Mouse (Mus musculus): ENCODE results near the gene Gna15. TPM values are rescaled to one million over a fixed set of nuclear protein-coding genes. Genes with fewer than 3 reads are reported as not detected.
A peak's percentile ranks its signal among the peaks of the same experiment; 100 is the strongest.

Gene Gna15
- total and polyA plus RNA-seq, 3 experiments = 1.1 to 1.5 (median 1.2) TPM

- Histone ChIP-seq H3K27ac (no peak overlapping the region), H3K27me3 (ENCODE audit: control insufficient read depth, insufficient read depth, low read length) (no peaks in the 10 kb centered on the region), H3K36me3 (ENCODE audit: control insufficient read depth, insufficient read depth, low read length) (no peaks in the 10 kb centered on the region), H3K79me2 (replicated peaks; ENCODE audit: control insufficient read depth, insufficient read depth, low read length) (peaks cover 4% of the 10 kb centered on the region), H3K4me3 (no peak overlapping the region), H3K4me1 (ENCODE audit: control insufficient read depth, insufficient read depth, low read length) (peaks cover 2% of the 10 kb centered on the region), H3K9ac (ENCODE audit: low read depth, low read length) (no peak overlapping the region)
- intact Hi-C loops (cut with DNase I) = loop anchor here (10.0 kb wide), 1 partner anchor 590 kb away; the partner anchor contains the start of gene Timm13
- TF ChIP-seq CTCF (IDR thresholded peaks at IDR 0.05) (no peak), EP300 (IDR thresholded peaks at IDR 0.05; ENCODE audit: insufficient read depth, low read depth, low read length) (no peak), POLR2A (IDR thresholded peaks at IDR 0.05; ENCODE audit: insufficient read depth, low read depth, low read length) (no peak)
- peak in 1 of 2 experiments; percentile 21 for DNase-seq
- 77% methylated on average over 11 of the region's 11 CpGs for WGBS
Observed at GRCm38 (mm10) chr10:81494260-81495041, 29.6 kb downstream of the Gna15 start.

DNA sequence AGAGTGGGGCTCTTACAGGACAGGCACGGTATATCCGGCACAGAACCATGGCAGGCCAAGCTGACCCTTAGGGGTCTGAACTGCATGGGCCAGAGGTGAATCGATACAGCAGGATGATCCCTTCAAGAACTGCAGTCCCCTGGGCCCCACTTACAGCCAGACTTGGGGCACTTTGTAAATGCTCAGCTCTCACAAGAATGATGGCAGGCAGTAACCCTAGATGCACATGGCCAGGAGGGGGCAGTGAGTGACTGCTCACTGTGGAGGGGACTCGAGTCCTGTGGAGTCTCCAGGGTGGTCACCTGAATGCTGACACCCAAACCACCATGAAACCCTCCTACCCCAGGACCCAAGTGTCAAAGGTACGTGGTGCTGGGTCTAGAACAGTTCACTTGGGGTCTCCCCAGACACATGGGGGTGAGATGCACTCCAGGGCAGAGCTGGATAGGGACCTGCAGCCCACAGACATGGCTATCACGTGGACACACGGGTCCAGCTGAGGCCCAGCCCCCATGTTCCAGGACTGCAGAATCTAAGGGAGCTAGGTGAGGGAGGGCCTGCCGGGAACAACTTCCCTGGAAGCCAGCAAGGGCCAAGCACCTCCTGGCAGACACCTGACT is 30.3 kb downstream of the Gna15 start:
- no peaks in the 10 kb centered on the region for H3K27me3 ChIP-seq (ENCODE audit: control insufficient read depth, insufficient read depth, low read length)
- no peak for DNase-seq
- H3K36me3 ChIP-seq (ENCODE audit: control insufficient read depth, insufficient read depth, low read length) = no peaks in the 10 kb centered on the region
- WGBS = 69% methylated on average over 8 of the region's 8 CpGs
- intact Hi-C loops (cut with DNase I) = loop anchor here (10.0 kb wide), 1 partner anchor 589 kb away; the partner anchor contains the start of gene Timm13
- H3K4me3 ChIP-seq = no peak overlapping the region
- H3K4me1 ChIP-seq (ENCODE audit: control insufficient read depth, insufficient read depth, low read length) = peaks cover 2% of the 10 kb centered on the region; the same call in 1 of the 2 replicates
- H3K9ac ChIP-seq (ENCODE audit: low read depth, low read length) = no peak overlapping the region
- no peak overlapping the region for H3K27ac ChIP-seq
- peaks cover 4% of the 10 kb centered on the region for H3K79me2 ChIP-seq (replicated peaks; ENCODE audit: control insufficient read depth, insufficient read depth, low read length)
- TF ChIP-seq POLR2A (IDR thresholded peaks at IDR 0.05; ENCODE audit: insufficient read depth, low read depth, low read length) (no peak), EP300 (IDR thresholded peaks at IDR 0.05; ENCODE audit: insufficient read depth, low read depth, low read length) (no peak), CTCF (IDR thresholded peaks at IDR 0.05) (peak; percentile 22; the same call in 1 of the 2 replicates)

- DNase-seq = peak in 1 of 2 experiments; percentile 15
- H3K4me3 ChIP-seq = no peak overlapping the region
- intact Hi-C loops (cut with DNase I) = loop anchor here (10.0 kb wide), 1 partner anchor 588 kb away; the partner anchor contains the start of gene Timm13
Observed at GRCm38 (mm10) chr10:81492606-81493240, 31.3 kb downstream of the Gna15 start.

DNA sequence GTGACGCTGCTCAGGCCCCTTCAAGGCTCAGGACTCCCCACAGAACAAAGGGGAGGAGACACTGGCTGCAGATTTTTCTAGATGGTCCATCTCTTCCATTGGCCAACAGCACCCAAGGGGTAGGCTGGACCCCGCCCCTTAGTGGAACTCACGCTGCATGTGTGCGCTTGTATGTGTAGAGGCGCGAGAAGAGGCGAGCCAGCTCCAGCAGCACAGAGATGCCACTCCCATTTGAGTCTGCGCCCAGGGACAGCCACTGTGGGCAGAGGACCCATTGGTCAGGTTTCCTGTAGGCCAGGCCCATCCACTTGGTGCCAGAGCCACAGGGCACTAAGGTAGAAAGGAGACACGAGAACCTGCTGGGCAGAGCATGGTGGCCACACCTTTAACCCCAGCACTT is 33.0 kb downstream of the Gna15 start:
- DNase-seq = no peak
- Histone ChIP-seq H3K79me2 (replicated peaks; ENCODE audit: control insufficient read depth, insufficient read depth, low read length) (peaks cover 4% of the 10 kb centered on the region), H3K27ac (no peak overlapping the region), H3K4me1 (ENCODE audit: control insufficient read depth, insufficient read depth, low read length) (peaks cover 2% of the 10 kb centered on the region; the same call in 1 of the 2 replicates), H3K4me3 (no peak overlapping the region), H3K27me3 (ENCODE audit: control insufficient read depth, insufficient read depth, low read length) (no peaks in the 10 kb centered on the region), H3K9ac (ENCODE audit: low read depth, low read length) (no peak overlapping the region), H3K36me3 (ENCODE audit: control insufficient read depth, insufficient read depth, low read length) (no peaks in the 10 kb centered on the region)
- WGBS = 93% methylated on average over 9 of the region's 9 CpGs
- TF ChIP-seq EP300 (IDR thresholded peaks at IDR 0.05; ENCODE audit: insufficient read depth, low read depth, low read length) = no peak
- TF ChIP-seq CTCF (IDR thresholded peaks at IDR 0.05) = no peak
- no peak for TF ChIP-seq POLR2A (IDR thresholded peaks at IDR 0.05; ENCODE audit: insufficient read depth, low read depth, low read length)
- intact Hi-C loops (cut with DNase I) = loop anchor here (10.0 kb wide), 1 partner anchor 586 kb away; the partner anchor contains the start of gene Timm13

More at GRCm38 (mm10) chr10:81492606-81493240, 31.3 kb downstream of the Gna15 start:
- TF ChIP-seq EP300 (IDR thresholded peaks at IDR 0.05; ENCODE audit: insufficient read depth, low read depth, low read length) (no peak), CTCF (IDR thresholded peaks at IDR 0.05) (no peak), POLR2A (IDR thresholded peaks at IDR 0.05; ENCODE audit: insufficient read depth, low read depth, low read length) (no peak)
- peaks cover 2% of the 10 kb centered on the region; the same call in 1 of the 2 replicates for H3K4me1 ChIP-seq (ENCODE audit: control insufficient read depth, insufficient read depth, low read length)
- H3K27me3 ChIP-seq (ENCODE audit: control insufficient read depth, insufficient read depth, low read length) = no peaks in the 10 kb centered on the region
- WGBS = 93% methylated on average over 11 of the region's 11 CpGs
- no peaks in the 10 kb centered on the region for H3K36me3 ChIP-seq (ENCODE audit: control insufficient read depth, insufficient read depth, low read length)
- H3K79me2 ChIP-seq (replicated peaks; ENCODE audit: control insufficient read depth, insufficient read depth, low read length) = peaks cover 4% of the 10 kb centered on the region
- no peak overlapping the region for H3K9ac ChIP-seq (ENCODE audit: low read depth, low read length)
- no peak overlapping the region for H3K27ac ChIP-seq

DNA sequence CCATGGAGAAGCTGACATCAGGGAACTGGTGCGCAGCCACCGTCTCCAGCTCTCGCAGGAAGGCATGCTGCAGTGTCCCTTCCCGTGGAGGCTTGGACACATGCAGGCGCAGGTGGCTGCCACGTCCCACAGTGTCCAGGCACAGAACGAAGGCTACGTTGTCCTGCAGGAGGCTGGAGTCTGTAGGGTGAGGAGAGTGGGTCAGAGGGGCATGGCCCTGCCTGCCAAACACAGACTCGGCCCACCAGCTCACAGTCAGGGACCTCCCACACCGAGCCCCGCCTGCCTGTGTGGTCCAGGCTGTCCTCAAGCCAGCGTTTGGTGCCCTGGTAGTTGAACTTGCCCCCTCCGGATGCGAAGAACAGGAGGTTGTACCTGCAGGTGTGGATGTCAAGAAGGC is 34.1 kb downstream of the Gna15 start:
- H3K4me1 ChIP-seq (ENCODE audit: control insufficient read depth, insufficient read depth, low read length) = no peaks in the 10 kb centered on the region; the same call in 1 of the 2 replicates
- intact Hi-C loops (cut with DNase I) = loop anchor here (10.0 kb wide), 1 partner anchor 585 kb away; the partner anchor contains the start of gene Timm13
- WGBS = 86% methylated on average over 14 of the region's 14 CpGs

More for the DNA sequence above, 34.1 kb downstream of the Gna15 start:
- H3K27me3 ChIP-seq (ENCODE audit: control insufficient read depth, insufficient read depth, low read length) = no peaks in the 10 kb centered on the region
- DNase-seq = peak in 1 of 2 experiments; percentile 17
- TF ChIP-seq CTCF (IDR thresholded peaks at IDR 0.05) = no peak
- no peak for TF ChIP-seq POLR2A (IDR thresholded peaks at IDR 0.05; ENCODE audit: insufficient read depth, low read depth, low read length)
- TF ChIP-seq EP300 (IDR thresholded peaks at IDR 0.05; ENCODE audit: insufficient read depth, low read depth, low read length) = no peak
- H3K27ac ChIP-seq = no peak overlapping the region
- H3K79me2 ChIP-seq (replicated peaks; ENCODE audit: control insufficient read depth, insufficient read depth, low read length) = no peaks in the 10 kb centered on the region
- H3K36me3 ChIP-seq (ENCODE audit: control insufficient read depth, insufficient read depth, low read length) = no peaks in the 10 kb centered on the region
- no peak overlapping the region for H3K4me3 ChIP-seq
- H3K9ac ChIP-seq (ENCODE audit: low read depth, low read length) = no peak overlapping the region

Data from heart, adult 2 months (tissue).